Mouse (Mus musculus) large intestine, adult 2 months (tissue): ENCODE measurements around the gene Glyr1. TPM values are rescaled to one million over a fixed set of nuclear protein-coding genes. Genes with fewer than 3 reads are reported as not detected.

Experiments
- DNase-seq: peaks from one replicate; pipeline ENCODE4 v3.0.0-alpha.2; 2012; ENCODE audit warnings: low read depth, low spot score
- WGBS: fragments of 180-500 bp; shearing (Covaris S2); methylation state at CpG from one replicate; pipeline ENCODE4 v1.1.7; 2018; 5-methylcytosine and 5-hydroxymethylcytosine counted together
- polyA plus RNA-seq: library from polyadenylated mRNA; depleted of rRNA; stranded (reverse); fragments of >200 nt; gene quantifications from 2 replicates; pipeline ENCODE4 v1.2.3, GENCODE M21; 2012; rRNA removed

Glyr1 gene
- 52.5 and 65.5 TPM in 2 replicates for polyA plus RNA-seq

GRCm38 (mm10) chr16:5049774-5050234, at the start of gene Glyr1, which contains the start of gene Ubn1:
TSS of gene Glyr1 (minus strand) at chr16:5049863.
TSS of gene Ubn1 (plus strand) at chr16:5050057.
- under 1% methylated on average over 56 of the region's 56 CpGs for WGBS
- DNase-seq, result peak; percentile 89

DNA sequence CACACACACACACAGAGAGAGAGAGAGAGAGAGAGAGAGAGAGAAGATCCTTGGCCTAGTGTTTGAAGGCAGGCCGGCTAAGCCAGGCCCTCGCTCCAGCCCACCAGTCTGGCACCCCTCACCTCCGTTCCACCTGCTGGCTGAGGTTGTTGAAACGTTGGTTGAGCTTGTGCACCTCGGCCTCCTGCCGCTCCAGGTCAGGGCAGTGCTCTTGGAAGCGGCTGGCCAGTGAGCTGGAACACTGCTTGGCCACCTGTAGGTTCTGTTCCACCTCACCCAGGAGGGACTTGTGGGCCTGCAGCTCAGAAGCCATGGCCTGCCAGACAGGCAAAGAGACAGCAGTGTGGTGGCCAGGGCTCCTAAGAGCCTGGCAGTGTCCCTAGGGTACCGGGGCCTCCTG, 46.8 kb upstream of the Glyr1 start:
- DNase-seq, result no peak
- 92% methylated on average over 8 of the region's 8 CpGs for WGBS

DNA sequence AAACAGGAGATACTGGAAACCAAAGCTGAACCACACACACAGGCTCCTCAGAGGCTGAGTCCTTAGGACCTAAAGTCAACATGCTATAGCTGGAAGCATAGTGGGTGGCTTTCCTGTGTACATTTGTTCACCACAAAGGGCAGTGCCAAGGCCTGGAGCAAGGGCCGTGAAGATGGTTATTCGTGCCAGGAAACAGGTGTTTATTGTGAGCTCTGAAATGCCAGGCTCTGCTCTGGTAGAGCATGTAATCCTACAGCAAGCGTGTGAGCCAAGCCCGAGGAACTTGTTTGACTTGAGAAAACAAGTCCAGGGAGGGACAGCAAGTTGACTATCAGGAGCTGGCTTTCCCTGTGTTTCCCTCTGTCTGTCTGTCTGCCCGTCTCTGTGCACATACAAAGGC, 43.6 kb upstream of the Glyr1 start:
- DNase-seq, result no peak
- 51% methylated on average over 5 of the region's 5 CpGs for WGBS

DNA sequence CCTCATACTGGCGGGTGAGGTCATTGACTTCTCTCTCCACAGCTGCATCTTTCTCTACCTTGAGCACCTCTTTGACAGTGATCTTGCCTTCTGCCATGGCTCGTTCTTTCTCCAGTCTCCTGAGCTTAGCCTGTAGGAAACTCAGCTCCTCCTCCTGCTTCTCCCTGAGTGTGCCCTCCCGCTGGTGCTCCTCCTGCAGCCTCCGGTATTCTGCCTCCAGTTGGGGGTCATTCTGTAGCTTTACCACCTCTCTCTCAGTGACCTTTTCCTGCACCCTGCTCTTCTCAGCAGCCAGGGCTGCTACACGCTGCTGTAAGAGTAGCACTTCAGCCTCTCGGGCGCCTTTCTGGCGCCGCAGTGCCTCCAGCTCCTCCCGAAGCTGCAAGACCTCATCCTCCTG, 39.4 kb upstream of the Glyr1 start:
- 74% methylated on average over 10 of the region's 10 CpGs for WGBS

GRCm38 (mm10) chr16:5086179-5086578, 36.5 kb upstream of the Glyr1 start:
- no peak for DNase-seq
- WGBS, result 95% methylated on average over 2 of the region's 2 CpGs

More for the DNA sequence above, 39.4 kb upstream of the Glyr1 start:
- DNase-seq, result no peak

GRCm38 (mm10) chr16:5085196-5085595, 35.5 kb upstream of the Glyr1 start:
- no peak for DNase-seq
- WGBS, result 79% methylated on average over 4 of the region's 4 CpGs

GRCm38 (mm10) chr16:5074341-5074740, 24.7 kb upstream of the Glyr1 start:
- no peak for DNase-seq

GRCm38 (mm10) chr16:5071974-5072373, 22.3 kb upstream of the Glyr1 start:
- WGBS, result 95% methylated on average over 7 of the region's 7 CpGs
- no peak for DNase-seq

More at GRCm38 (mm10) chr16:5074341-5074740, 24.7 kb upstream of the Glyr1 start:
- 87% methylated on average over 5 of the region's 5 CpGs for WGBS

GRCm38 (mm10) chr16:5070321-5070720, 20.7 kb upstream of the Glyr1 start:
- WGBS, result 81% methylated on average over 3 of the region's 3 CpGs

DNA sequence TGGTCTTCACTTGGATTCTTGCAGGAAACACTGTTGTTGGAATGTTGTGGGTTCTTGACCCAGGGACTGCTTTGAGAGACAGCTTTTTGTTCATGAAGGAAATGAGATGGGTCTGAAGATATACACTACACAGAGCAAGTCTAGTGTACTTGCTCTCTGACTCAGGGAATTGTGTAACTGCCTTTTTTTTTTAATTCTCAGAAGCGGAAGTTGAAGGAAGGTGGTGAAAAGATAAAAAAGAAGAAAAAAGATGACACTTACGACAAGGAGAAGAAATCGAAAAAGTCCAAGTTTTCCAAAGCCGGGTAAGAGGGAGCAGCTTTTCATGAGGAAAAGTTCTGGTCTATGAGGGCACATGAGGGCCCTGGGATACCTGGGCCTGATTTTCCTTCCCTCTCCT, 13.8 kb upstream of the Glyr1 start:
- 94% methylated on average over 4 of the region's 4 CpGs for WGBS

More at GRCm38 (mm10) chr16:5070321-5070720, 20.7 kb upstream of the Glyr1 start:
- no peak for DNase-seq

DNA sequence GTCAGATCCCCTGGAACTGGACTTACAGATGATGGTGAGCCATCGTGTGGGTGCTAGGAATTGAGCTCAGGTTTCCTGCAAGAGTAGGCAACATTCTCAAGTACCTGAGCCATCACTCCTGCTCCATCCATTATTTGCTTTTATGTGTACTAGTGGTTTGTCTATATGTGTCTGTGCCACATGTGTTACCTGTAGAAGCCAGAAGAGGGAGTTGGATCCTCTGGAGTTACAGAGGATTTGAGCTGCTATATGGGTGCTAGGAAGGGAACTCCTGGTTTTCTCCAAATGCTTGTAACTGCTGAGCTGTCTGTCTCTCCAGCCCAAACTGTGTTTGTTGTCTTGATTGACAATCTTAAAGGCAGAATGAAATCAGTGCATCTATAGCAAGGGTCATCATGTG, 8.5 kb upstream of the Glyr1 start:
- DNase-seq, result no peak
- 91% methylated on average over 1 of the region's 1 CpGs for WGBS

More for the DNA sequence above, 13.8 kb upstream of the Glyr1 start:
- no peak for DNase-seq

DNA sequence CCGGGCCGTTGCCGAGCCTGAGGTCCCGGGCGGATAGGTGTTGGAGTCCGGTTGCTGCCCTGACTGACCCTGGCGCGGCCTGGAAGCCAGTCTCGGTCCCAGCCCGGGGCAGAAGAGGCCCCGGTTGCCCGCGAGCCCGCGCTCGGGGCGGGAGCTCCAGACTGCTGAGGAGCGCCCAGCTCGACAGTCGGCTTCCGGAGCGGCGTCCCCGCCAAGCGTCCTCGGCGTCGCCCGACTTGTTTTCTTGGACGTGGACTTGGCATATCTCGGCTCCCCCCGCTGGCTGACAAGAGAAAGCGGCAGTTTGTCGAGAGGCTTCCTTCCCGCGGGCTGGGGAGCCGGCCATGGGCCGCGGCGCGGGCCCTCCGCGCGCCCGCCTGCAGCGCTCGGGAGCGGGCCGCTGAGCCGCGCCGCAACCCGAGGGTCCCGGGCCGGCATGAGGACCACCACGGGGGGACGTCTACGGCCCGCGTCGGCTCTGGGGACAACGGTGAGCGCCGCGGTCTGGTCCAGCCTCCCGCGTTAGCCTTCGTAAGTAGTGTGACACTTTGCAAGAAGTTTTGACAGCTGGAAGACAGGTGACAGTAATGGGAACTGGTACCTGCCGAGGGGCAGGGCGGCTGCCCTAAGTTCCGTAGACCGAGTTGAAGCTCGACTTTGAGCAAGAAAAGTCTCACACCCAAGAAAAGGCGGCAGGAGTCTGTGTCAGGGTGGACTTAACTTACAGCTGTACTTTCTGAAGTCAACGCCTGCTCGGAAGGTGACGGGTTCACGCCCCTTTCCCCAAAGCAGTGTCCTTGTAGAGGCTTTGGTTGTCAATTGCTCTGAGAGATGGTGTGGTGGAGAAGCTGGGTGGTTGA, 818 bp upstream of the Glyr1 start:
- DNase-seq, result peak; percentile 35
- WGBS, result under 1% methylated on average over 78 of the region's 78 CpGs

GRCm38 (mm10) chr16:5049182-5049773, 385 bp downstream of the Glyr1 start:
- DNase-seq, result peak; percentile 7
- under 1% methylated on average over 38 of the region's 38 CpGs for WGBS

- no peak for DNase-seq
- WGBS, result 94% methylated on average over 3 of the region's 3 CpGs
Observed at GRCm38 (mm10) chr16:5045322-5045721, 4.3 kb downstream of the Glyr1 start.

DNA sequence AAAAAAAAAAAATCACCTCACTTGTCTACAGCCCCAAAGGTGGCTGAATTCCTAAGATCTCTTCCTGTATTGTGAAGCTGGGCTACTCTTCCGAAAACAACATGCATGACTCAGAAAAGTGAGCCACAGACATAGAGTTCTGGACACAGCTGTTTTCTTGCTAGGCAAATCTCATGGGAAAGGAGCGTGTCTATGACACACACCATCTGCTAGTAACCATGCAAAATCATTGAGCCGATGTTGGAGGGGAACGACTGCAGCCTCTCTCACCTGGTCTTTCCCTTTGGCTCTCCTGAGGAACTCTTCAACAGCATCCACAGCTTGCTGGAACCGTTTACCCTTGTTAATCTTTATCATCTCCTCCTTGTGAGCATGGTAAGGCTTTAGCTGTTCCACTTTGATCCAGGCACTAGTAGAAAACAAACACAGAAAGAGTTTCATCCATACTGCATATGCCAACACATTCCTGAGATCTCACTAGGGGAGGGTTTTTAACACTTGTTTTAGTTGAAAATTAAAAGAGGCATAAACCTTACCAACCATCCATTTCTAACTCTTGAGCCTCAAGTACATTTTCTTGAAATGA, 12.9 kb downstream of the Glyr1 start:
- WGBS, result 82% methylated on average over 5 of the region's 5 CpGs
- no peak for DNase-seq

- no peak for DNase-seq
- WGBS, result 93% methylated on average over 3 of the region's 3 CpGs
Observed at GRCm38 (mm10) chr16:5035591-5035990, 14.1 kb downstream of the Glyr1 start.

GRCm38 (mm10) chr16:5029847-5030246, 19.8 kb downstream of the Glyr1 start:
- DNase-seq, result no peak
- 23% methylated on average over 2 of the region's 2 CpGs for WGBS

GRCm38 (mm10) chr16:5024021-5024420, 25.6 kb downstream of the Glyr1 start:
- DNase-seq, result no peak
- WGBS, result 93% methylated on average over 3 of the region's 3 CpGs

DNA sequence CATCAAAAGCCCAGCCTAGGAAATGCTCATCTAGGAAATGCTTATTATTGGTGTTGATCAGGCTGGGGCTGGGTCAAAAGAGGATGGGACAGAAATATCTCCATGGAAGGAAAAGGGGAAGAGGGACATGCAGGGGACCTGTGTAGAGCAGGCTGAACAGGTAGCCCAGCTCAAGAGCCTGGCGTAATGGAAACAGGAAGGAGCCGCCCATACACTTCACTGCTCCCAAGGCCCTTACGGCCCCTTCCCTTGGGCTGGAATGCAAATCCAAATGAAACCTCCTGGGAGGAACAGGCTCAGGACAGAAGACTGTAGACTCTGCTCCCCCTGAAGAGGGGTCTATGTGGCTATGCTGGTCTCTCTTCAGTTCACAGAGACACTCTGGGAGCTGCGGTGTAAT, 35.1 kb downstream of the Glyr1 start:
- DNase-seq, result no peak
- WGBS, result 89% methylated on average over 4 of the region's 4 CpGs

DNA sequence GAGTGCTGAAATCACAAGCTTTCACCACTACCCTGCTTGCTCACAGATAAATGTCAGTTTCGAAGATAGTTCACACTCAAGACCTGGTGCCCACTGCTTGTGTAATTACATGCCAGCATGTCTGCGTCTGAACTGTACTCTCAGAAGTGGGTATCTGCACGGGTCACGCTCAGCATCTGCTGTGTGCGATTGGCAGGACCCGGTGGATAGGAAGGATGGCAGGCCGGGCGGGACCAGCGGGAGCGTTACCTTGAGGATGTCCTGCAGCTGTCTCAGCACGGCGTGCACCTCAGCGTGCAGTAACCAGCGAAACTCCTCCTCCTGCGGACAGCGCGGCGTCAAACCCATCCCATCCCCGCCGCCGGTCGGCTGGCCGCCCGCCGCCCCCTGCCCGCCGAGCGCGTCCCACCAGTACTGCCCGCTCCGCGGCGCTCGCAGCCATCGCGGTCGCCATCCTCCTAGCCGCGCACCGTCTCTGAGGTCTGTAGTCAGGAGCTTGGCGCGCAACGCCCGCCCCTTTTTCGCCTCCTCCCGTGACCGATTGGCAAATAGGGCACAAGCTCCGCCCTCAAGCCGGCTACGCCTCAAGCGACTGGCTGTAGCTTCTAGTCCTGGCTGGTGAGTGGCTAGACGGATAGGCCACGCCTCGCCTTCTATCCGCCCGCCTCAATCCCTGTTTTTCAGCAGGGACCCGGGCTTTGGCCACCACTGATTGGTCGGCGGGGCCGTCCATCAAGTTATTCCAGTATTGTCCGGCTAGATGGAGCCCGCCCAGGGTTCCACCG, 36.4 kb downstream of the Glyr1 start, which contains the start of gene Rogdi:
TSS of gene Rogdi (minus strand) at position 500 of the 785 bp plus-strand sequence.
- peak; percentile 97 for DNase-seq
- WGBS, result under 1% methylated on average over 59 of the region's 63 CpGs
